8 mouse cellular contexts compared by ENCODE assay signal in genomic region chr7:130670358-130670757, GRCm38 (mm10).
DNase-seq lines count a peak whose midpoint lies in the region; ATAC-seq and TF ChIP-seq lines count a peak whose summit lies in the region.

No protein-coding gene starts in this region.

- no peaks in the 10 kb centered on the region for H3K36me3 ChIP-seq in forebrain, embryonic 13.5 days (ENCODE audit: poor library complexity, severe bottlenecking)
- H3K36me3 ChIP-seq in forebrain, embryonic 11.5 days (ENCODE audit: control insufficient read depth, insufficient read depth, low read length): no peaks in the 10 kb centered on the region
- H3K36me3 ChIP-seq in forebrain, embryonic 14.5 days (ENCODE audit: control insufficient read depth, insufficient read depth, low read length): no peaks in the 10 kb centered on the region
- no peaks in the 10 kb centered on the region for H3K36me3 ChIP-seq in hindbrain, postnatal 0 days (ENCODE audit: insufficient read depth, low read length)

- H3K27me3 ChIP-seq in forebrain, embryonic 13.5 days: no peaks in the 10 kb centered on the region
- no peaks in the 10 kb centered on the region for H3K27me3 ChIP-seq in forebrain, embryonic 11.5 days (ENCODE audit: control insufficient read depth, insufficient read depth, low read length)
- H3K27me3 ChIP-seq in forebrain, embryonic 14.5 days (replicated peaks; ENCODE audit: control insufficient read depth, insufficient read depth, low read length): no peaks in the 10 kb centered on the region
- H3K27me3 ChIP-seq in hindbrain, postnatal 0 days (ENCODE audit: insufficient read depth, low read length): no peaks in the 10 kb centered on the region

- H3K4me3 ChIP-seq in forebrain, embryonic 13.5 days: no peak overlapping the region
- no peak overlapping the region for H3K4me3 ChIP-seq in forebrain, embryonic 11.5 days (ENCODE audit: low read depth, low read length)
- H3K4me3 ChIP-seq in forebrain, embryonic 14.5 days (ENCODE audit: low read depth, low read length): no peak overlapping the region
- H3K4me3 ChIP-seq in hindbrain, postnatal 0 days (ENCODE audit: low read length): no peak overlapping the region

- no peaks in the 10 kb centered on the region for H3K9me3 ChIP-seq in forebrain, embryonic 13.5 days (replicated peaks)
- no peaks in the 10 kb centered on the region for H3K9me3 ChIP-seq in forebrain, embryonic 11.5 days (ENCODE audit: control insufficient read depth, low read length)
- no peaks in the 10 kb centered on the region for H3K9me3 ChIP-seq in forebrain, embryonic 14.5 days (replicated peaks; ENCODE audit: control insufficient read depth, low read length)
- H3K9me3 ChIP-seq in hindbrain, postnatal 0 days (ENCODE audit: low read length): no peaks in the 10 kb centered on the region

- H3K27ac ChIP-seq in forebrain, embryonic 13.5 days: peak overlapping the region; percentile 87
- H3K27ac ChIP-seq in forebrain, embryonic 11.5 days (ENCODE audit: low read depth, low read length): no peak overlapping the region
- H3K27ac ChIP-seq in forebrain, embryonic 14.5 days (ENCODE audit: low read depth, low read length): peak overlapping the region; percentile 48; the same call in 1 of the 2 replicates
- H3K27ac ChIP-seq in hindbrain, postnatal 0 days: peak overlapping the region; percentile 82

- no peak for DNase-seq in forebrain, embryonic 11.5 days (ENCODE audit: low spot score)
- DNase-seq in forebrain, embryonic 14.5 days (ENCODE audit: low spot score): no peak
- no peak for DNase-seq in hindbrain, postnatal 0 days (ENCODE audit: low spot score)
- peak; percentile 50 for DNase-seq in lung, postnatal 10 days
- no peak for DNase-seq in spleen, postnatal 10 days (ENCODE audit: low spot score in 2 of 2)
- no peak for DNase-seq in cerebellum, postnatal 25 days
- DNase-seq in gastrocnemius, postnatal 4 days (ENCODE audit: low spot score in 2 of 2): no peak

- WGBS in forebrain, embryonic 13.5 days: 73% methylated on average over 4 of the region's 4 CpGs
- WGBS in forebrain, embryonic 11.5 days: 82% methylated on average over 4 of the region's 4 CpGs
- WGBS in forebrain, embryonic 14.5 days: 77% methylated on average over 4 of the region's 4 CpGs
- WGBS in hindbrain, postnatal 0 days: 48% methylated on average over 4 of the region's 4 CpGs

- H3K4me1 ChIP-seq in forebrain, embryonic 13.5 days: peaks cover 36% of the 10 kb centered on the region
- 0 out of 2 replicates have a peak, but pooled peaks cover 2% of the 10 kb centered on the region for H3K4me1 ChIP-seq in forebrain, embryonic 11.5 days (replicated peaks; ENCODE audit: control insufficient read depth, insufficient read depth, low read length)
- peaks cover 18% of the 10 kb centered on the region for H3K4me1 ChIP-seq in forebrain, embryonic 14.5 days (ENCODE audit: control insufficient read depth, insufficient read depth, low read length)
- H3K4me1 ChIP-seq in hindbrain, postnatal 0 days (ENCODE audit: insufficient read depth, low read length): peaks cover 13% of the 10 kb centered on the region; the same call in 1 of the 2 replicates

- TF ChIP-seq CTCF in hindbrain, postnatal 0 days (IDR thresholded peaks at IDR 0.05; ENCODE audit: low read depth): no peak

- no peak overlapping the region for H3K9ac ChIP-seq in forebrain, embryonic 13.5 days
- H3K9ac ChIP-seq in forebrain, embryonic 11.5 days (ENCODE audit: low read length): no peak overlapping the region
- H3K9ac ChIP-seq in forebrain, embryonic 14.5 days (ENCODE audit: low read length): no peak overlapping the region
- H3K9ac ChIP-seq in hindbrain, postnatal 0 days (replicated peaks; ENCODE audit: low read length): no peak overlapping the region

- no peak overlapping the region for H3K4me2 ChIP-seq in forebrain, embryonic 13.5 days
- H3K4me2 ChIP-seq in forebrain, embryonic 11.5 days (ENCODE audit: low read depth, low read length, severe bottlenecking): no peak overlapping the region
- no peak overlapping the region for H3K4me2 ChIP-seq in forebrain, embryonic 14.5 days (ENCODE audit: low read length)
- no peak overlapping the region for H3K4me2 ChIP-seq in hindbrain, postnatal 0 days (ENCODE audit: low read depth, low read length)

- ATAC-seq in forebrain, embryonic 13.5 days: no peak
- ATAC-seq in forebrain, embryonic 11.5 days (replicated peaks; ENCODE audit: low FRiP score): no peak
- no peak for ATAC-seq in forebrain, embryonic 14.5 days
- no peak for ATAC-seq in hindbrain, postnatal 0 days
